Mouse (Mus musculus) erythroblast, embryonic 14.5 days (primary cell): Measurements from ENCODE around the gene Dcaf15.

Experiments
- GATA1 ChIP-seq: IDR thresholded peaks from 2 replicates; pipeline ENCODE4 v1.6.1; 2012; ENCODE audit warnings: low read length, inconsistent platforms, mixed read lengths
- TAL1 ChIP-seq: IDR thresholded peaks from 3 replicates; pipeline ENCODE4 v1.6.1; 2012; ENCODE audit warnings: low read length, inconsistent platforms, mixed read lengths

GRCm38 (mm10) chr8:84127202-84127901 is 22.8 kb upstream of the Dcaf15 start:
- TF ChIP-seq GATA1 (no peak), TAL1 (no peak)
